Comparison of ENCODE assay signal across 9 mouse cellular contexts in genomic region chr3:67512807-67513206, GRCm38 (mm10). TPM values are rescaled to one million over a fixed set of nuclear protein-coding genes. Genes with fewer than 3 reads are reported as not detected.
DNase-seq lines count a peak whose midpoint lies in the region; ATAC-seq and TF ChIP-seq lines count a peak whose summit lies in the region.
"Had no signal": no experiment of that assay in that cellular context is flagged by ENCODE, and none has a peak within 500 bp of the region (broad histone marks: within the 10 kb centered on the region; RNA-seq: fewer than 3 reads in every experiment).

No protein-coding gene starts in this region.

- peak; percentile 90 for ATAC-seq in megakaryocyte progenitor cell, adult 5-6 weeks (replicated peaks; ENCODE audit: poor library complexity)

- peaks cover 39% of the 10 kb centered on the region for H3K27me3 ChIP-seq in hindbrain, embryonic 10.5 days (ENCODE audit: insufficient read depth, poor library complexity, severe bottlenecking)

- H3K4me3 ChIP-seq in ES-E14 (ENCODE audit: insufficient read depth in 1 of 2, low read depth in 1 of 2, low read length in 2 of 2, poor library complexity in 1 of 2, severe bottlenecking in 1 of 2), result no peak overlapping the region
- no peak overlapping the region for H3K4me3 ChIP-seq in hindbrain, embryonic 10.5 days
- H3K4me3 ChIP-seq: liver, embryonic 15.5 days had no signal

- DNase-seq in ES-E14 (ENCODE audit: low read depth, low spot score), result peak; percentile 73
- peak; percentile 90 for DNase-seq in brain, embryonic 14.5 days (ENCODE audit: low read depth)
- DNase-seq in fibroblast of lung, adult 2 months (ENCODE audit: low read depth), result peak; percentile 69
- peak; percentile 76 for DNase-seq in hindbrain, embryonic 10.5 days (ENCODE audit: low spot score)
- DNase-seq in layer of hippocampus, postnatal 14 days (ENCODE audit: low spot score in 2 of 2), result peak; percentile 75 to 90
- peak; percentile 85 to 89 for DNase-seq in right cerebral cortex, postnatal 10 days (ENCODE audit: low spot score in 2 of 2)
- DNase-seq in yolk sac, embryonic 10.5 days (ENCODE audit: low spot score), result peak; percentile 69

- TF ChIP-seq CTCF in brain, embryonic 14.5 days (IDR thresholded peaks at IDR 0.05; ENCODE audit: borderline replicate concordance, extremely low read depth, insufficient read depth, insufficient read length), result peak; percentile 84; the same call in 1 of the 2 replicates

- H3K9ac ChIP-seq in ES-E14 (ENCODE audit: insufficient read depth, low read depth, low read length, poor library complexity, severe bottlenecking), result no peak overlapping the region
- H3K9ac ChIP-seq: liver, embryonic 15.5 days had no signal

- no peak for TF ChIP-seq POLR2A in brain, embryonic 14.5 days (IDR thresholded peaks at IDR 0.05; ENCODE audit: borderline replicate concordance, extremely low read depth, insufficient read depth, insufficient read length, poor library complexity, severe bottlenecking)

- 4% methylated on average over 5 of the region's 5 CpGs for WGBS in hindbrain, embryonic 10.5 days

- H3K27ac ChIP-seq in ES-E14 (ENCODE audit: insufficient read depth, low read depth, low read length, poor library complexity, severe bottlenecking), result no peak overlapping the region
- H3K27ac ChIP-seq in hindbrain, embryonic 10.5 days, result no peak overlapping the region
- H3K27ac ChIP-seq: liver, embryonic 15.5 days had no signal

- no peaks in the 10 kb centered on the region for H3K36me3 ChIP-seq in ES-E14 (ENCODE audit: control insufficient read depth, insufficient read depth, low read length, poor library complexity, severe bottlenecking)
- H3K36me3 ChIP-seq in hindbrain, embryonic 10.5 days, result no peaks in the 10 kb centered on the region
- H3K36me3 ChIP-seq: liver, embryonic 15.5 days had no signal

- in situ Hi-C loops in ES-E14 (cut with MboI; ENCODE audit: low sequenced_read_pairs in 2 of 2, unreplicated experiment in 2 of 2), result no loop called here

- H3K9me3 ChIP-seq in ES-E14 (ENCODE audit: control insufficient read depth, insufficient read depth, low read depth, low read length), result no peaks in the 10 kb centered on the region
- H3K9me3 ChIP-seq in hindbrain, embryonic 10.5 days, result no peaks in the 10 kb centered on the region
- H3K9me3 ChIP-seq: liver, embryonic 15.5 days had no signal

- H3K4me1 ChIP-seq in ES-E14 (ENCODE audit: control insufficient read depth in 2 of 2, insufficient read depth in 2 of 2, low read length in 2 of 2, poor library complexity in 1 of 2), result no peaks in the 10 kb centered on the region
- peaks cover 11% of the 10 kb centered on the region for H3K4me1 ChIP-seq in hindbrain, embryonic 10.5 days (replicated peaks)

TF ChIP-seq in ES-E14, 5 proteins besides CTCF, POLR2A, EP300 and RAD21:
- TF ChIP-seq ZNF384 (IDR thresholded peaks at IDR 0.05; ENCODE audit: low read depth, low read length) (no peak), ZC3H11A (IDR thresholded peaks at IDR 0.05; ENCODE audit: borderline replicate concordance, low read depth, low read length) (peak; percentile 49; the same call in 1 of the 2 replicates), HCFC1 (IDR thresholded peaks at IDR 0.05; ENCODE audit: borderline replicate concordance, insufficient read depth, low read length) (no peak), MAFK (IDR thresholded peaks at IDR 0.05; ENCODE audit: insufficient read depth, low read depth, low read length) (no peak)

RNA-seq across cellular contexts. Expression of gene Rarres1, which starts 2.5 kb away (rescaled TPM):
- total RNA-seq in ES-E14 (2012; rRNA removed), result 0.36 and 0.37 TPM in 2 replicates
- 0.83 and 1.00 TPM in 2 replicates for polyA plus RNA-seq in brain, embryonic 14.5 days (2012; rRNA removed)
- 1.5 and 2.9 TPM in 2 replicates for polyA plus RNA-seq in hindbrain, embryonic 10.5 days (2016; fragmentation: Nextera tagmentation; extraction: Ambion mirVana)
- total RNA-seq in layer of hippocampus, postnatal 14 days (2021), result 1 to 10 TPM; 2.0 to 2.1 TPM
- 0.47 TPM in 1 of 2 replicates, not detected in the other for total RNA-seq in megakaryocyte progenitor cell, adult 5-6 weeks (2015)
- not detected in 2 replicates for total RNA-seq in megakaryocyte progenitor cell, adult 5-6 weeks (2017)

RNA-seq across cellular contexts. Expression of gene Lxn, which starts 49.1 kb away (rescaled TPM):
- total RNA-seq in ES-E14 (2012; rRNA removed), result 3.7 and 6.3 TPM in 2 replicates
- 56.1 and 83.2 TPM in 2 replicates for polyA plus RNA-seq in brain, embryonic 14.5 days (2012; rRNA removed)
- 54.6 and 64.5 TPM in 2 replicates for polyA plus RNA-seq in hindbrain, embryonic 10.5 days (2016; fragmentation: Nextera tagmentation; extraction: Ambion mirVana)
- total RNA-seq in layer of hippocampus, postnatal 14 days (2021), result 10 to 100 TPM; 45.2 to 51.7 TPM
- 40.7 and 43.7 TPM in 2 replicates for total RNA-seq in megakaryocyte progenitor cell, adult 5-6 weeks (2015)
- 9.1 and 13.7 TPM in 2 replicates for total RNA-seq in megakaryocyte progenitor cell, adult 5-6 weeks (2017)
